11 mouse cellular contexts compared by ENCODE assay signal in genomic region chr5:125305229-125306081, GRCm38 (mm10). TPM values are rescaled to one million over a fixed set of nuclear protein-coding genes. Genes with fewer than 3 reads are reported as not detected.
DNase-seq lines count a peak whose midpoint lies in the region; ATAC-seq lines count a peak whose summit lies in the region.
"Had no signal": no experiment of that assay in that cellular context is flagged by ENCODE, and none has a peak within 500 bp of the region (broad histone marks: within the 10 kb centered on the region; RNA-seq: fewer than 3 reads in every experiment).

No protein-coding gene starts in this region.

- H3K9me3 ChIP-seq in heart, embryonic 12.5 days (replicated peaks), result no peaks in the 10 kb centered on the region
- no peaks in the 10 kb centered on the region for H3K9me3 ChIP-seq in liver, embryonic 15.5 days (replicated peaks)
- H3K9me3 ChIP-seq in hindbrain, embryonic 12.5 days (replicated peaks), result no peaks in the 10 kb centered on the region

- H3K4me1 ChIP-seq in heart, embryonic 12.5 days (replicated peaks), result peaks cover 42% of the 10 kb centered on the region
- H3K4me1 ChIP-seq in liver, embryonic 15.5 days (replicated peaks), result peaks cover 53% of the 10 kb centered on the region
- H3K4me1 ChIP-seq in hindbrain, embryonic 12.5 days, result peaks cover 13% of the 10 kb centered on the region; the same call in 1 of the 2 replicates

- H3K36me3 ChIP-seq in heart, embryonic 12.5 days, result peaks cover 22% of the 10 kb centered on the region
- H3K36me3 ChIP-seq in liver, embryonic 15.5 days (replicated peaks), result peaks cover 35% of the 10 kb centered on the region
- 0 out of 2 replicates have a peak, but pooled peaks cover 5% of the 10 kb centered on the region for H3K36me3 ChIP-seq in hindbrain, embryonic 12.5 days

- no peak overlapping the region; the same call in 1 of the 2 replicates for H3K4me2 ChIP-seq in heart, embryonic 12.5 days
- no peak overlapping the region for H3K4me2 ChIP-seq in liver, embryonic 15.5 days
- H3K4me2 ChIP-seq in hindbrain, embryonic 12.5 days (replicated peaks), result no peak overlapping the region

- H3K4me3 ChIP-seq in heart, embryonic 12.5 days, result no peak overlapping the region
- H3K4me3 ChIP-seq in liver, embryonic 15.5 days (replicated peaks), result no peak overlapping the region
- no peak overlapping the region for H3K4me3 ChIP-seq in hindbrain, embryonic 12.5 days

- ATAC-seq in heart, embryonic 12.5 days (ENCODE audit: insufficient number of reproducible peaks, low FRiP score), result peak; percentile 52
- peak; percentile 26; the same call in 1 of the 2 replicates for ATAC-seq in liver, embryonic 15.5 days (ENCODE audit: insufficient read depth)
- ATAC-seq in hindbrain, embryonic 12.5 days (ENCODE audit: low FRiP score), result no peak

- H3K9ac ChIP-seq in heart, embryonic 12.5 days, result 0 out of 2 replicates have a peak overlapping the region, but pooled peaks have one; percentile 1
- no peak overlapping the region for H3K9ac ChIP-seq in liver, embryonic 15.5 days
- no peak overlapping the region for H3K9ac ChIP-seq in hindbrain, embryonic 12.5 days

- no peak for DNase-seq in heart, postnatal 4 days
- peak; percentile 34 for DNase-seq in lung, postnatal 10 days
- no peak for DNase-seq in lung, postnatal 25 days (ENCODE audit: low spot score)
- DNase-seq in adrenal gland, postnatal 14 days, result peak; percentile 83
- DNase-seq: cerebellum, adult 2 months; gastrocnemius, postnatal 14 days; lung, postnatal 14 days; thymus, adult 2 months had no signal

- no peaks in the 10 kb centered on the region for H3K27me3 ChIP-seq in heart, embryonic 12.5 days (replicated peaks)
- no peaks in the 10 kb centered on the region for H3K27me3 ChIP-seq in liver, embryonic 15.5 days
- H3K27me3 ChIP-seq in hindbrain, embryonic 12.5 days, result no peaks in the 10 kb centered on the region

- H3K27ac ChIP-seq in heart, embryonic 12.5 days (ENCODE audit: poor library complexity, severe bottlenecking), result peak overlapping the region; percentile 3; the same call in 1 of the 2 replicates
- peak overlapping the region; percentile 33 for H3K27ac ChIP-seq in liver, embryonic 15.5 days (replicated peaks)
- H3K27ac ChIP-seq in hindbrain, embryonic 12.5 days, result no peak overlapping the region

- 47% methylated on average over 14 of the region's 14 CpGs for WGBS in heart, embryonic 12.5 days
- WGBS in liver, embryonic 15.5 days (ENCODE audit: insufficient replicate concordance), result 63% methylated on average over 14 of the region's 14 CpGs
- 55% methylated on average over 14 of the region's 14 CpGs for WGBS in hindbrain, embryonic 12.5 days

RNA-seq across cellular contexts. Expression of gene Scarb1, which starts 35.4 kb away (rescaled TPM):
- 74.3 and 75.2 TPM in 2 replicates for polyA plus RNA-seq in heart, embryonic 12.5 days (2016; fragmentation: Nextera tagmentation; extraction: Ambion mirVana)
- total RNA-seq in heart, postnatal 4 days (2021), result 10 to 100 TPM; 65.7 to 67.0 TPM
- total RNA-seq in adrenal gland, postnatal 14 days (2021), result 1,757 and 2,166 TPM in 2 replicates
- polyA plus RNA-seq in liver, embryonic 15.5 days (2015; fragmentation: Nextera tagmentation; extraction: Ambion mirVana), result 76.6 and 87.3 TPM in 2 replicates
- 28.6 and 29.7 TPM in 2 replicates for polyA plus RNA-seq in hindbrain, embryonic 12.5 days (2016; fragmentation: Nextera tagmentation; extraction: Ambion mirVana)

Comparison
In these comparisons a context has a peak if more than half of its experiments do, and no peak if none do; other contexts are left out.
1. DNase-seq: peak in lung, postnatal 10 days (single experiment) and adrenal gland, postnatal 14 days (single experiment); none in heart, postnatal 4 days (single experiment) and lung, postnatal 25 days (single experiment).